Mouse (Mus musculus) cerebellum, adult 2 months (tissue): ENCODE measurements around the gene Cfap58. TPM values are rescaled to one million over a fixed set of nuclear protein-coding genes. Genes with fewer than 3 reads are reported as not detected.

Source experiments
- DNase-seq, 2 experiments: peaks; one replicate each; pipeline ENCODE4 v3.0.0; 2021
- H3K27ac ChIP-seq: fragments of 200-500 bp; 2 replicates; pipeline ENCODE4 v1.5.1; 2012; ENCODE audit warnings: low read length, control low read depth, inconsistent platforms; ENCODE audit not compliant: insufficient read depth
- H3K27me3 ChIP-seq: fragments of 200-500 bp; 2 replicates; pipeline ENCODE4 v1.6.1; 2012; ENCODE audit warnings: inconsistent platforms, mild to moderate bottlenecking, low read length, moderate library complexity; ENCODE audit not compliant: control insufficient read depth, insufficient read depth
- H3K4me1 ChIP-seq: fragments of 200-500 bp; 2 replicates; pipeline ENCODE4 v1.6.1; 2011; ENCODE audit warnings: low read length; ENCODE audit not compliant: control insufficient read depth, insufficient read depth
- H3K4me3 ChIP-seq: fragments of 200-500 bp; replicated peaks from 2 replicates; pipeline ENCODE3; 2011; ENCODE audit warnings: mild to moderate bottlenecking, low read depth, low read length, control low read depth; ENCODE audit not compliant: insufficient read depth
- CTCF ChIP-seq: fragments of 200-500 bp; IDR thresholded peaks from 2 replicates; pipeline ENCODE4 v1.5.1; 2011; ENCODE audit warnings: low read depth, mild to moderate bottlenecking, control low read depth, low read length, moderate library complexity, borderline replicate concordance; ENCODE audit not compliant: insufficient read depth
- POLR2A ChIP-seq: fragments of 200-500 bp; IDR thresholded peaks from 2 replicates; pipeline ENCODE4 v1.6.1; 2011; ENCODE audit warnings: low read length, control low read depth, borderline replicate concordance; ENCODE audit not compliant: insufficient read depth
- WGBS: fragments of 180-500 bp; shearing (Covaris S2); methylation state at CpG from one replicate; pipeline ENCODE4 v1.1.7; 2018; 5-methylcytosine and 5-hydroxymethylcytosine counted together
- polyA plus RNA-seq: library from polyadenylated mRNA; depleted of rRNA; stranded (reverse); fragments of >200 nt; gene quantifications from 2 replicates; pipeline ENCODE4 v1.2.3, GENCODE M21; 2012

The Cfap58 gene
- polyA plus RNA-seq, 1 experiment: 0.07 TPM

DNA sequence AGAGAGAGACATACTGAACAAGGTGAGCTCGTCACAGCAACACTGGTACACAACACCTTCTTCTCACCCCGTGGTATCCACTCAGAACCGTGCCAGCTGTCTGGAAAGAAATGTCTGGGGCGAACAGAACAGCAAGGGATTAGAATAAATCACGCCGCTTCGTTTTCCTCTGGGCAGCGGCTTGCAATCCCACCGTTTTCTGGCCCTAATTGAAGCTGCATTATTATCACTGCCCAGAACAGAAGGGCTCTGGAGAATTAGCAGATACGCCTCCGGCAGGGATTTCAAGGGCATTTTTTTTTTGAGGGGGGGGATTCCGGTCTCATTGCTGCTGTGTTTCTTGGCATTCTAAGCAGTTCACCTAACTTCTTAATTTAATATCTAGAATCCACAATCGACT, 20.7 kb downstream of the Cfap58 start:
- DNase-seq: no peak
- TF ChIP-seq POLR2A: no peak
- TF ChIP-seq CTCF: no peak
- Histone ChIP-seq H3K27ac (no peak overlapping the region), H3K4me1 (no peaks in the 10 kb centered on the region), H3K27me3 (no peaks in the 10 kb centered on the region), H3K4me3 (no peak overlapping the region)
- WGBS: 30% methylated on average over 13 of the region's 13 CpGs

DNA sequence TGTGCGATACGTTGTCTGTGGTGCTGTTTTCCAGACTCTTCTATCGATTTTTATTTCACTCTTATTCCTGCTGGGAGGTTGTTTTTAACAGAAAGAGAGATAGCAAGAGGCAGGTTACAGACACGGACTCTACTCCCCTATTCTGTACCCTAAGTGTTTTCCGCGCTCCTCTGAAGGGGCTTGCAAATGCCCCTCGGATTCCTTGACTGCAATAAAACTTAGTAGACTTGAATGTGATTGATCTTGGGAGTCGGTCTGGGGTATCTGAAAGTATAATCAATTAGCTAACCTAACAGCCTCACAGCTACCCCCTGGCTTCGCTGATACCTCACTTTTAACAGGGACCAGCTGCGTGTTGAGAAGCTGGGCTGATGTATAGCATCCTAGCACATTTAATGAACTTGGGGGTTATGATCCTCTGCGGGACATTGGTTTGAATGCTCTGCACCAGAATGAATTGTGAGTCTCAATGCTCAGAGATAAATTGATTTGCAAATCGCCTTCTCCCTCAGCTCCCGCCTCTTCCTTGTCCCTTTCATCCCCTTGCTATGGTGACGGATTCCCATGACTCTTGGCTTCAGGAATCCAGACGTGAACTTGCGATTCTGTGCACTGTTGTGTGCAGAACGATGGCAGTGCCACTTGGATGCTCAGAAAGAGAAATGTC, 31.7 kb downstream of the Cfap58 start:
- no peak for DNase-seq
- H3K4me1 ChIP-seq: no peaks in the 10 kb centered on the region
- H3K27me3 ChIP-seq: no peaks in the 10 kb centered on the region; the same call in 1 of the 2 replicates
- H3K4me3 ChIP-seq: no peak overlapping the region
- H3K27ac ChIP-seq: no peak overlapping the region
- TF ChIP-seq CTCF: no peak
- TF ChIP-seq POLR2A: no peak
- WGBS: 27% methylated on average over 17 of the region's 17 CpGs

DNA sequence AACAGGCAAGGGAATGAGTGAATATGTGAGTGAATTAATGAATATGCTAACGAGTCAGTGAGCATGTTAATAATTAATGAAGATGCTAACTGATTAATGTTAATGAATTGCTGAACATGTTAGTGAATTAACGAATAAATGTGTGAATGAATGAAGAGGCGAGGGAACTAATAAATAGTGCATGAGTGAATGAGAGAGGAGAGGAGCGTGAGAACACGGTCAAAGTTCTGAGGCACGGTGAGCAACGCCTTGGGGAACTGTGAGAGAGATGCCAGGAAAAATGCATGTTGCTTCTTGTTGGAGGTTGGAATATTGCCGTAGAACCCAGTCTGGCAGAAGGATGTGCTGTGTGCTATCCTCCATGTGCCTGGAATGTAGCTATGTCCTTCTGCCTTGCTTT, 33.6 kb downstream of the Cfap58 start:
- Histone ChIP-seq H3K4me1 (no peaks in the 10 kb centered on the region), H3K4me3 (no peak overlapping the region), H3K27ac (no peak overlapping the region), H3K27me3 (no peaks in the 10 kb centered on the region; the same call in 1 of the 2 replicates)
- DNase-seq: no peak
- TF ChIP-seq POLR2A (no peak), CTCF (no peak)
- 83% methylated on average over 8 of the region's 8 CpGs for WGBS

DNA sequence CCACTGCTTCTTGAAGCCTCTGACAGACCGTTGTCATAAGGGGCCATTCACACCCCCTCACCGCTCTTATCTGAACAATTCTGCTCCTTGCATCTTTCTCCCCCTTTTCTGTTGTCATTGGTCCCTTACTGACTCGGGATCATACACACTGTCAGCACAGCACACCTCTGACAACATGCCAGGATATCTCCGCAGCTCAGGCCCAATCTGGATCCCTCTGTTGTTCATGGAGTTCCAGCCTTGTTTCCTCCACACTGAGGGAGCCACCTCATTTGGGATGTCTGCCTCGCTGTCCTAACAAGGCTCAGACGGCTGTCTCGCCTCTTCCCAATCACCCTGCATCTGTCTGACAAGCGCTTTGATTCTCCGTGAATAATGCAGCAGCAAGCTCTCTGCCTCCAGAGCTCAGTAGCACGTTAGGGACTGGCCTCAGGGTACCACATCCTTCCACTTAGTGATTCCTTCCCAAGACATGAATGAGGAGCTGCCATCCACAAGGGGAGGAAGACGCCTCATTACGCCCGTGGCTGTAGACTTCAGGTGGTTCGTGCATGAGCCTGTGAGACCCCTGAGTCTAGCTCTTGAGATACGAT, 40.7 kb downstream of the Cfap58 start:
- Histone ChIP-seq H3K27ac (no peak overlapping the region), H3K4me3 (no peak overlapping the region), H3K4me1 (no peaks in the 10 kb centered on the region), H3K27me3 (no peaks in the 10 kb centered on the region; the same call in 1 of the 2 replicates)
- TF ChIP-seq CTCF: no peak
- TF ChIP-seq POLR2A: no peak
- WGBS: 60% methylated on average over 15 of the region's 15 CpGs
- no peak for DNase-seq

DNA sequence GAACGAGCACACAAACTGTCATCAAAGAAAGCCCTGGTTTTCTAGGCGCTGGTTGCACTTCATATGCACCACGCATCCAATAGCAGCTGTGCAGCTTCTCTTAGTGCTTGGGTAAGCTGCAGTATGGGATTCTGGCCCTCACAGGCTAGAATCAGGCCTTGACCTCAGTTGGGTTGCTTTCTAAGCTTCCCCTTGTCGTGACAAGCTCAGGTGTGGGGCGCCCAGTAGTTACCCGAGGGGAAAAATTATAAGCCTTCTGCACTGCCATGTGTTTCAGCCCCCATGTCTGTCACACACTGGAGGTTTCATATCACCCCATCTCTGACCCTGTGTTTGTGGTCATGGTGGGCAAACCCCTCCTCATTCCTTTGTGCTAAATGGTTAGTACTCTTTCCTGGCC, 42.0 kb downstream of the Cfap58 start:
- Histone ChIP-seq H3K4me3 (no peak overlapping the region), H3K27ac (no peak overlapping the region), H3K27me3 (no peaks in the 10 kb centered on the region), H3K4me1 (no peaks in the 10 kb centered on the region)
- 85% methylated on average over 6 of the region's 6 CpGs for WGBS
- TF ChIP-seq POLR2A: no peak
- TF ChIP-seq CTCF: no peak
- no peak for DNase-seq

DNA sequence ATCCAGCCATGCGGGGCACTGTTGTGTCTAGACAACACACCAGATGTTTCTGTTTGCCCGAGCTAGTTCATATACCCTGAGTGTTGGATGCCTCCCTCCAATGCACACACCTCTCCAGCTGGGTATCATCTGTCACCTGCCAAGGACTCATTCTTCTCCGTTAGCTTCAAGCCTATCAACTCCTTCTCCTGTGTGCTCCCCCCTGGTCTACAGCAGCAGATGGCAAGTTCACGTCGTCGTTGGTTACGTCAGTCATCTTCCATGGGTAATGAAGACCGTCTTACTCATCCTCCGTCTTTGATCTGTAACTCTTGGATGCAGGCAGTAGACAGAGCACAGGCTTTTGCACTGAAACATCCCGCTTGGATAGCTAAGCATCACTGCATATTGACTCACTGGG, 42.8 kb downstream of the Cfap58 start:
- no peak for DNase-seq
- no peaks in the 10 kb centered on the region for H3K27me3 ChIP-seq
- H3K27ac ChIP-seq: no peak overlapping the region
- 28% methylated on average over 10 of the region's 10 CpGs for WGBS
- TF ChIP-seq POLR2A (no peak), CTCF (no peak)
- no peaks in the 10 kb centered on the region for H3K4me1 ChIP-seq
- H3K4me3 ChIP-seq: no peak overlapping the region

DNA sequence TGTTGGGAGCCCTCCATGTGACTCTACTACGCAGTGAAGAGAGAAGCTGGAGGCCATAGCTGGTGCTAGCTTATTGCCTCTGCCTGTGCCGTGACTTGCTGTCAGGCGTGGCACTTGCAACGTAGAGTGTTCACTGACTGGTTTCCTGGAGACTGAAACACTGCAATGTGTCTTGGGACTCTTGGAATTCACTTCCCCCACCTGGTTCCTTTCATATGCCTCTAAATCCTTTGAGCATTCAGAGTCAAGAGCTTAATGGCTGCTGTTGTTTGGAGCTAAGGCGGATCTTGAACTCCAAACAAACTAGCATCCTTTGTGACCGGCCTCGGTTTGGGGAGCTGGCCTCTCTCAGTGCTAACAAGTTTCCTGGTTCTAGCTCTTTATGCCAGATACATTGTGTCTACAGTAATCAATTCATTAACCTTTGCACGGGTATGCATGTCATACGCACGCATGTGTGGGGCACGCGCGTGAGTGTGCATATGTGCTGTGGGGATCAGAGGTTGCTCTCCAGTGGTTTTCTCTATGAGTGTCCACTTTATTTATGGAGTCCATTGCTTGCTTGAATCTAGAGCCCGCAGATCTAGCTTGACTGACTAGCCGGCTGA, 48.2 kb downstream of the Cfap58 start:
- WGBS: 90% methylated on average over 15 of the region's 15 CpGs
- Histone ChIP-seq H3K4me3 (no peak overlapping the region), H3K27me3 (no peaks in the 10 kb centered on the region), H3K27ac (no peak overlapping the region), H3K4me1 (no peaks in the 10 kb centered on the region; the same call in 1 of the 2 replicates)
- DNase-seq: no peak
- TF ChIP-seq CTCF: no peak
- TF ChIP-seq POLR2A: no peak

DNA sequence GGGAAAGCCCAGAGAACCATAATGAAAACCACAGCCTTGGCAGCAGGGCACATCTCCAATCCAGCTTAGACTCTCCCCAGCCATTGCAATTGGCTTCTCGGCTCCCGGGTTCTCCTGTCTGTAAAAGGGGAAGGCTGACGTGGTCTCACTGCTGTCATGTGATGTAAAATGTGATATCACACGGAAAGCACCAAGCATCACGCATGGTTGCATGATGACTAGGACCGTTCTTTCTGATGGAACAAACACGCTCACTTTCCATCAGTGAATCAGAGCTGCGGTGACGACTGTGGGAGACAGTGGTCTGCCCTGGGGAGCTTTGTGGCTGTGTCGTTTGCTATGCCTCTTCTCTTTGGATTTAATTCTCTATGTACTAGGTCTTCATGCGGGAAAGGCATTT, 50.5 kb downstream of the Cfap58 start:
- H3K4me3 ChIP-seq: no peak overlapping the region
- H3K27me3 ChIP-seq: no peaks in the 10 kb centered on the region
- H3K27ac ChIP-seq: no peak overlapping the region
- DNase-seq: no peak
- TF ChIP-seq CTCF (no peak), POLR2A (no peak)
- 80% methylated on average over 11 of the region's 11 CpGs for WGBS
- H3K4me1 ChIP-seq: no peaks in the 10 kb centered on the region; the same call in 1 of the 2 replicates
